Mouse (Mus musculus) embryo, embryonic 11.5 days (tissue): ENCODE measurements around the gene Ccnt1.

Experiments
- DNase-seq: peaks from one replicate; pipeline ENCODE4 v3.0.0-alpha.2; 2012; ENCODE audit warnings: low read depth, low spot score

Gene Ccnt1

DNA sequence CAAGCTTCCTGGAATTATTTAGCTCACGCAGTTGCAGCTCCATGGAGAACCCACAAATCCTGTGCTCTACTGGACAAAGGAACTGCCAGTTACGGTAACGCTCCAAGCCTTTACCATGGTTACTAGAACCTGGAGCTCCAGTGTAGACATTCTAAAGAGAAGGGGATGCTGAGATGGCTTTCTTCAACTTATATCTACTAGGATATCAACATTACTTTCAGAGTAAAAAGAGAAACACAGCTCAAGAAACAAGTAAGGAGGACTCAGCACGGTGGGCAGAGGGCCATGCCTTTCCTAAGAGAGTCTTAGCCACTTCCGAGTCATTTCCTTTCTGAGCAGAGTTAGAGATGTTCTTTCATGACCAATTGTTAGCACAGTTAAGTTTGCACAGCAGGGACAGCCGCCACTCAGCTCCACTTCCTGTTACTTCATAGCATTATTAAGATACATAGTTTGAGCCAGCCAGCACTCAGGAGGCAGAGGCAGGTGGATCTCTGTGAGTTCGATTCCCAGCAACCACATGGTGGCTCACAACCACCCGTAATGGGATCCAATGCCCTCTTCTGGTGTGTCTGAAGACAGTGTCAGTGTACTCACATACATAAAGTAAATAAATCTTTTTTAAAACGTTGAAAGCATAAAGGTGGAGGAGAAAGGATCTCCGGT is at the start of gene Ccnt1, which contains the start of gene 4930415O20Rik:
Gene Ccnt1, minus strand, starts transcription at position 51 of the 666 bp plus-strand sequence.
Gene 4930415O20Rik, plus strand, starts transcription at position 132 of the 666 bp plus-strand sequence.
- DNase-seq = no peak

DNA sequence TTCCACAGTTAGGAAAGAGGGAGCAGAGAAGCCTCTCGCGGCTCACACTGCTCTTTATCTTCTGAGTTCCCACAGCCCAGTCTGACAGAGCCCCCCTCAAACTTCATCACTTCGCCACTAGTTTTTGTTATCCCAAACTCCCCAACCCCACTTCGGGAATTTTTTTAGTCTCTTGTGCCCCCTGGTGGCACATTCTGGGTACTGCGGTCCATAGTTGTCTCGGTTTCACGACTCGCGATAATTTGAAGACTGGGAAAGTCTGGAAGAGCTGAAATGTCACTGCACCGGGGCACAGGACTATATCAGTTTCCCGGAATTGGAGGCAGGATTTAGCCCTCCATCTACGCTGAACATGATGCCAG is 46.4 kb upstream of the Ccnt1 start:
- peak; percentile 81 for DNase-seq

DNA sequence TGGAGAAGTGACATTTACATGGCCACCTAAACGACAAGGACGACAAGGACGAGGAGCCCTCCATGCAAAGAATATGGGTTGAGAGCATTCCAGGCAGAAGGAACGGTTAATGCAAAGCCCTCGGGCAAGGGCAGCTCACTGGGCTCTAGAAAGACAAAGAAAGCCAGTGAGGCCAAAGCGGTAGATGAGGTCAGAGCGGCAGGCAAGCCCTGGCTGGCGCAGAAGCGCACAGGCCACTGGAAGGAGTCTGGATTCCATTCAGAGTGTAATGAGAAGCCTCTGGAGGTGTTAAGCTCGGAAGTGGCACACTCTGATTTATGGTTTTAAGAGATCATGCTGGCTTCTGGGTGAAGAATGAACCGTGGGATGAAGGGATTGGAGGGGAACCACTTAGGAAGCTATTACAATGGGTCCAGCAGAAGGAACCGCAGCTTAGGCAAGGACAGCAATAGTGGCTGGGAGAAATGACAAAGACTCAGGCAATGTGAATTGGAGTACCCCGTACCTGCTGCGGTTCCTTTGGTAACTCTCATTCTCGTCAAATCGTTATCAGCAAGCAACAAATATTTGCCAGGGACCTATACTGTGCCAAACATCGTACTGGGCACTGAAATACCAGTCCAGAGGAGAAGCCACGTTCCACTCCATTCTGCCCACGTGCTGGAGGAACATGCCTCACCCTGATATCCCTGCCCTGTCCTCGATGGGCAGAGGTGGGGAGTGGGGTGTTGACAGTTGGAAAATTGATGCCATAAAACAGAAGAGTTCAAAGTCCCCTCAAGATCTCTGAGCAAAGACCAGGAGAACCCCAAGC is 45.8 kb upstream of the Ccnt1 start:
- no peak for DNase-seq

DNA sequence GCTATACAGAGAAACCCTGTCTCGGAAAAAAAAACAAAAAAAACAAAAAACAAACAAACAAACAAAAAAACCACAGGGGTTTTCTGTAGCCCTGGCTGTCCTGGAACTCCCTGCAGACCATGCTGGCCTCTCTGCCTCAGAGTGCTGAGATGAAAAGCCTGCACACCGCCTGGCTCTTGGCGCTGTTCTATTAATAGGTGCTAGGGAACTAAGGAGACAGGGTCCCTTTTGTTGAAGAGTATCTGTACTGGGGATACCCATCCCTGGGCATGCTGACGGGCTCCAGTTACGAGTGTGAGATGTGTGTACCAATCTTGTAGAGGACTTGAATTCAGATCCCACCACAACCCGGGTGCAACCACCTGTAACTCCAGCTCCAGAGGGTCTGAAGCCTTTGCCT is 45.0 kb upstream of the Ccnt1 start:
- DNase-seq = no peak

DNA sequence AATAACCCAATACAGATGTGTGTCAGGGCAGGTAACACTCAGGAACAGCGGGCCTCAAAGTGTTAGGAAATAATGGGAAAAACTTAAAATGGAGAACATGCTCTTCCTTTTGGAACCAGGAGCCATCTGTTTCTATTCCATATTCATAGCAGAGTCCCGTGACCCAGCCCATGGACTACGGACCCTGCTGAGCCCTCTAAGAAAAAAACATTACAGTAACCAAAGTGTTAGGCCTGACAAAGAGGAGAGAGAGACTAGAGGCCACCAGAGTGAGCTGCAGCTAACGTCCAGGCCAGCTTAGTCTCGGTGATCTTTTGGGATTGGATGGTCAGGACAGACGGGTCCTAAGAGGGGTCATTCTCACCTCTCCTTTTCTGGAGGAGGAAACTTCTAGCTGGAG is 44.2 kb upstream of the Ccnt1 start:
- DNase-seq = no peak

DNA sequence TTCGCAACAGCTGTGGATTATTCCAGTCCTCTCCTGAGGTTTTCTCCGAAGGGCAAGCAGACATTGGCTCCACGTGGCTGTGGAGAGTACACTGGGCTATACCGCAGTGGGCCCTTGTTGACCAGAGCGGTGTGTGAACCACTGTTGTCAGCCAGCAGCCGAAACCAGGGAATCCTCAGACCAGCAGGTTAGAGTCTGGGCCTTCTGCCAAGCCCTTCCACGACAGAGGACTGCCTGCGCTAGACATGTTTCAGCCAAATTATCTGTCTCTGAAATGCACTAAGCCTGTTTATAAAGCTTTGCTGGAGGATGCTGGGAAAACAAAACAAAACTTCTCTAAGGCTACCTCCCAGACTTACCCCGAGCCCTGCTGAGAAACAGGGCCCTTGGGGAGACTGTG is 43.8 kb upstream of the Ccnt1 start:
- DNase-seq = no peak

DNA sequence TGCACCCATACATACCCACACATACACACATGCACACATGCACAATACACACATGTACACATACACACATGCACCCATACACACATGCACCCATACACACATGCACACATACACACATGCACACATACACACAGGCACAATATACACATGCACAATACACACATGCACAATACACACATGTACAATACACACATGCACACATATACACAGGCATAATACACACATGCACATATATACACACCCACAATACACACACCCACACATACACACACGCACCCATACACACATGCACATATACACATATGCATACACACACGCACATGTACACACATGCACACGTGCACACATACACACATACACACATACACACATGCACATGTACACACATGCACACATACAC is 41.5 kb upstream of the Ccnt1 start:
- DNase-seq = no peak

DNA sequence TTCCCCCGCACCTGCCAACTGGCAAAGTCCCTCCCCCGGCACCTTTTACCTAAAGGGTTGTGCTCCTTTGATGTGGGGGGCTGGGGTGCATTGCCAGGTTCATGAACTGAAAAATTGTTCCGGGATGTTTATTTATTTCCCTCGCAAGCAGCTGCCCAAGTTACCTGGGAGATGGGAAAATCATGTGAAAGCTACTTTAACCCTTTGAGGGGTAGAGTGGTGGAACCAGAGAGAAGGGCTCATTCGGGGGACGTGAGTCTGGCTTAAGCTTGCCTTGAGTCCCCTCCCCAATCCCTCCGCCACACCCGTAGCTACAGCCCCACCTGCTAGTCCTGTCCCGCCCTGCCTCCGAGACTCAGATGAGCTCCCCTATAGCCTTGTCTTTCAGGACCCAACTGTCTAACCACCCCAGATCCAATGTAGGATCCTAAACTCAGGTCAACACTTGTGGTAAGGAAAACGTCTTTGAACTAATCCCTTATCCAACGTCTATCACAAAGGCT is 39.5 kb upstream of the Ccnt1 start:
- DNase-seq = no peak

DNA sequence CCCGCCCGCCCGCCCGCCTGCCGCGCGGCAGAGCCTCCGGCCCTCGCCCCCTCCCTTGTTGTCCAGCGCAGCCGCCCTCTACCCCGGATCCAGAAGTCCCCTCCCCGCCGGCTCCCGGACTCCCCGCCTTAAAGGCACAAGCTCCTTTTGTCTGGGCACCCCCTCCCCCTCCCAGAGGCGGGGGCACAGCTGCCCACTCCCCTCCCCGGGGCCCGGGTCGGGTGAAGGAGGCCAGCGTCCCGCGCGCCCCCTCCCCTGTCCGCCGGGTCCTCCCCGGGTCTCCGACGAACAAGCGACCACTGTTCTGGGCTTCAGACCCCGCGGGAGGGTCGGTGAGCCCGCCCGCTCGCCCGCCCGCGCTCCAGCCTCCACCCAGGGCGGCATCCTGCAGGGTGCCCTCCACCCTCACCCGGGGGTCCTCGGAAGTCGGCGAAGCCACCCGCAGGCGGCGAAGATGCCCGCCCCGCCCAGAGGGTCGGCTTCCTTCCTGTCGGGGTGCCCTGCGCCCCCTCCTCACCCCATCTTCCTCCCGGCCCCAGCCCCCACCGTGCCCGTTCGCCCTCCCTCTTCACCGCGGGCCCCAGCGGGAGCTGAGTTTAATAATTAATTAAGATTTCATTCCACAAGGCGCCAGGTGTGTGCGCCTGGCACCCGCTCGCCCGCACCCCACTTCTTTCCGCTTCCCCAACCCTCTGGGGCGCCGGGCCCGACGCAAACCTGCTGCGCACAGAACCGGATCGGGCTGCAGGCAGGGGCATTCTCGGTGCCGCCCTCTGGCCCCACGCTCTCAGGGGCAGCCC is 38.8 kb upstream of the Ccnt1 start, which contains the start of gene Adcy6:
Gene Adcy6, minus strand, starts transcription at position 746 of the 800 bp plus-strand sequence.
- peak; percentile 74 for DNase-seq

DNA sequence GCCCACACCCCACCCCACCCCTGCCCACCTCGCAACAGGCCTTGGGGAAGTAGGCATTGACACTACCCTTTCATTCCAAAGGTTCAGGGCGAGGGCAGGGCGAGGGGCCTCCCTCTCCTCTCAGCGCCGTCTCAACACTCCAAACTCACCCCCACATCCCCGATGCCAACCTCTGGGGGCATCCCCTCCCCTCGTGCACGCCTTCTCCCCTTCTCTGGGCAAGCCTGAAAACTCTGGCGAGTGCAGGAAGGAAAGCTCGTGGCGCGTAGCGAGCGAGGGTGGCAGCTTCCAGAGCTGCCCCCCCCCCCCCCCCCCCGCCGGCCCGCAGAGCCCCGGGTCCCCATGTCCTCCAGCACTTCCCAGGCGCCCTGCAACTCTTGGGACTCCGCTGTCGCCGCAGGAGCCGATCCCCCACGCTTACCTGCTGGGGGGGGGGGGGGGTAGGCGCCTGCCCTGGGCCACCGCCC is 38.1 kb upstream of the Ccnt1 start:
- no peak for DNase-seq

DNA sequence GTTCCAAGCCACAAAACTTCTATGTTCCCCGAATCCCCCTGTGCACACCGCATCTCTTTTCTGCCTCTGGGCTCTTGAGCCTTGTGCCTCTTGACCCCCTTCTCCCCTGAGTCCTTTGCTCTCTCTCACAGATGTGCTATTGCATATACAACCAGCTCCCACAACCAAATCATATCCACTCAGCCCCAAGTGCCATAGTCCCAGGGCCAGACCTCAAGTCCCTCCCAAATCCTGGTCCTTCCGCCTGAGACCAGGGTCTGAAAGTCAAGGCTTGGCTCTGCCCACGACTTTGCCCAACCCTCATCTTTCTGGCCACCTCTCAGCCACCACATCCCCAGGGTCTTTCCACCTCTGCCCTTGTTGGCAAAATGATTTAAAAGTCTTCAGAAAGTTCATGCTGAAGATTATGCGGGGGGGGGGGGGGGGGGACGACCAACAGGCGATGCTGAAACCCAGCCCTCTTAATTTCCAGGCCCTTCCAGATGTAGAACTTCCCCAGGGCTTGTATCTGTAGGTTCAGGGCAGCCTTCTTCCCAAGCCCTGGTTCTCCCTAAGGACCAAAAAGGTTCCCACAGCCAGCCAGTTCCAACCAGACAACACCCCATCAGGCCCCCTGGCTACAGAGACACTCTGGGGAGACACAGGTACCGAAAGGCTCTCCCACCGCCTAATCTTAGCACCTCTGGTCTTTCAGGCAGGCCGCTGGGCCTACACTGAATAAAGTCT is 37.5 kb upstream of the Ccnt1 start:
- DNase-seq = no peak

DNA sequence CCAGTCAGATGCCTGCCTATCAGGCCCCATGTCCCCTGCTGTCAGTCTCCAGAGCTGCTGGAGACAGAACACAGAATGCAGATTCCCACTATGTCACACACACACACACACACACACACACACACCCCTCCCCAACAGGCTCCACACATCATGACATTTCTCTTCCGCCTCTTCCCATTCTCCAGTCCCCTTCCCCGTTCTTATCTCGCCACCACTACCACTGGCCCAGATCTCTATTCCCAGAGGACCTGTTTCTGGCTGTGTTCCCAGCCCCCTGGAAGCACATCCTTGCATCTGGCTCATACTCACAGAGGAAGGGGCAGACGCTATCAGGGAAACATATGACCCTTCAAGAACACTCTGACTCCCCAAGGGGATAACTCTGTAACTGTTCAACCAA is 36.8 kb upstream of the Ccnt1 start:
- no peak for DNase-seq

DNA sequence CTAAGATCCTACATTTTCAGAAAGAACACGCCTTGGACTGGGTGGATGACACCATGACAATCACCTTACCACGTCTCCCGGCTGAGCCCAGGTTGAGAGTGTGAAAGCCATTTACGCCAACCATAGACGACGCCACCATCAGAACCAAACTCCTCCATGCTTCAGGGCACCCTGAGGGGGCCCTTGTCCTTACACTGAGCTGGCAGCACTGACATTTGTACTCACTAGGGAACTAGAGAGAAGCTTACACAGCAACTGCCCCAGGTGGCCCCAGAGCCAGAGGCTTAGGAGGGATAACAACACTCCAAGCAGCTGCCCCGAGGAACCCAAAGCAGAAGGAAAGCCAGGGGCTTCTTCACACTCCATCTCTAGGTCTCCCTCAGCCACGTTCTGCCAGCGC is 36.0 kb upstream of the Ccnt1 start:
- DNase-seq = no peak

DNA sequence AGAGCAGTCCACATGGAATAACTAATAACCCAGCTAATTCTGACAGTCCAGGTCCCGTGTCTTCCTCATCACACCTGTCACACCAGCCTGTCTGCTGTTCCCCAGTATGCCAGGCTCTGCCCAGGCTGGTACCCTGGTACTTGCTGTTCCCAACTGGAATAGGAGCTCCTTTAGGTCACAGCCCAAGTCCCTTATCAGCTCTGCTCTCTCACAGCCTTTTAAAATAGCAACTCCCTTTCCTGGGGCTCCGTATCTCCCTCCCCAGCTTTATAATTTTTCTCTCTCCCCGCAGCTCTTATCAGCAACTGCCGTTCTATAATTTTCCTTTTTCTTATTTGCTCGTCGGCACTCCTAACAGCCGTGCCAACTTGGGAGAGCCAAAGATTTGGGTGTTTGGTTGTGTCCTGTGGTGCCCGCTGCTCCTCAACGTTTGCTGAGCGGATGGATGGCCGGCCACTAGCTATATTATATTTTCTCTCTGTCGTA is 35.4 kb upstream of the Ccnt1 start:
- no peak for DNase-seq

DNA sequence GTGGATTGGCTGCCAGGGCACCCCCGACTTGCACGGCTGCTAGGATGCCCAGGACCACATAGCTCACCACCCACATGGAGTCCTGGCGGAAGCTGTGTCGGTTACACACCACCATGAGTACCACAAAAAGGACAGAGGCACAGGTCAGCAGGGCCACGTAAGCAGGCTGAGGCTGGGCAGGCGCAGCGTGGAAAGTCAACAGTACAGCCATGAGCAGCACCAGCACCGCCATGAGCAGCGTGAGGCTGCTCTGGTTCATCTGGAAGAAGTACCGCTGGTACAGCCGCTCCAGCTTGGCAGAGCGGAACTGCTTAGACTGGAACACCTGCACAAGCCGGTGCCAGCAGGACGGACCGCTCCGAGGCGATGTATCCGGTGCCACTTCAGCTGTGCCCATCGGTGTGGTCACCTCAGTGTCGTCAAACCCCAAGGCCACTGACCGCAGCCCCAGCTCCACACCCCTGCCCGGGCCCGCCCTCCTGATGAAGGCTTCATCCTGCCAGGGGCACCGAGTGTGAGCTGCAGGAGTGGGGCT is 33.4 kb upstream of the Ccnt1 start:
- DNase-seq = no peak

DNA sequence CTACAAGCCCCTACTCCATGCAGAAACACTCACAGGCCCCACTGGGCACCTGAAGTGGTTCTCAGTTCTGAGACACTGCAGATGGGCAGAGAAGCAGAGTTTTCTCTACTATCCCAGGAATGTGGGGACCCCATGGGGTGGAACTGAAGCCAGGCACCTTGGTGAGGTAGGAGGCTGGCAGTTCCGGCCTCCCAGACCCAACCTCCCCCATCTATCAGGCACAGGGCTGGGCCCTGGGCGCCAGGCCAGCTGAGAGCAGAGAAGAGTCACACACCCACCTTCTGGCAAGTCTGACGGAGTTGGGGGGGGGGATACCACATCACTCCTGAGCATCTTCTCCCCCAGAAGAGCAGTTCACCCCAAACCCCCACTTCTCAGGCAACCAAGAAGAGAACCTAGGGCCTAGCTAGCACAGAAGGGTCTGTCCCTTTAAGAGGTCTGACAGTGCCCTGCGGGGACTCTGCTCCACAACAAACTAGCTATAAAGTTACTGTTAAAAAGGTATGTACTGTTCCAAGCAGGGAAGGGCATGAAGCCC is 32.3 kb upstream of the Ccnt1 start:
- DNase-seq = no peak

DNA sequence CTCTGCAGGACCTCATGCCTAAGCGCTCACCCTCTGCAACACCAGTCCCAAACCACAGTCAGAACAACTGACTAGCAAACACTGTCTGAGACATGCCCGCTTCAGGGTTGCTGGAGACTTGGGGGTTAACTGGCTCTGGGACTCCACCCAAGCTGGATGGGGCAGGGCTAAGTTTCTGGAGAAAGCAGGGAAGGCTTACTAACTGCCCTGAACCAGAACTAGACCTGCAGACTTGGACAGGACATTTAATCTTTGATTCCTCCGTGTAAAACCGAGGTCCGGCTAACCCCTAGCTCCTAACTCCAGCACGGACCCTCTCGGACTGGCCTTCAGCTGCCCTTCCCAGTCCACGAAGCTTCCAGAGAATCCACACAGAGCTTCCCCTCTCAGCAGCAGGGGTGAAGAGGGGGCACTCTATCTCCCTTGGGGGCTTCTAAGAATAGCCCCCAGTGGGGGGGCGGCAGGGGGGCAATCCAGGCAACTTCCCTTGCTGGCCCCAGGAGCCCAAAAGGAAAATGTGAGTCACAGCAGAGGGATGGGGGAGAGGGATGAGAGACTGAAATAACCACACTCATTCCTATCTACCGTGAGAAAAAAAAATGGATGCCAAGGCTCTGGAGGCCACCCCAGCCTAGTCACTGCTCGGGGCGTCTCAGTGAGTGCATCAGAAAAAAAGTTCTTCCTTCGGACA is 31.6 kb upstream of the Ccnt1 start:
- no peak for DNase-seq

DNA sequence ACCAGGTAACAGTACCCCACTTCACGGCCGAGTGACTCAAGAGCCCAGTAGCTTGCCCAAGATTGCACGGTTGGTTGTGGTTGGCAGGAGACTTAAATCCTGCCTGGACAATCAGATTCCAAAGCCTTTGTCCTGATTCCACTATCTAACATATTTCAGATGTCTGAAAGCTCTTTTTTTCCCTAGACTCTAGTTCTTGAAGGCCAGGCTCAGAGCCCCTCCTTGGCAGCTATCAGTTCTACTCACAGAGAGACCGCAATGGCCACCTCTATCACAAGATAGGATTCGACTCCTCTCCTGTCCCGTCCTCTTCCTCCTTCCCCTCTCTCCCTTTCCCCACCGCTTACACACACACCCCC is 31.1 kb upstream of the Ccnt1 start:
- DNase-seq = no peak

DNA sequence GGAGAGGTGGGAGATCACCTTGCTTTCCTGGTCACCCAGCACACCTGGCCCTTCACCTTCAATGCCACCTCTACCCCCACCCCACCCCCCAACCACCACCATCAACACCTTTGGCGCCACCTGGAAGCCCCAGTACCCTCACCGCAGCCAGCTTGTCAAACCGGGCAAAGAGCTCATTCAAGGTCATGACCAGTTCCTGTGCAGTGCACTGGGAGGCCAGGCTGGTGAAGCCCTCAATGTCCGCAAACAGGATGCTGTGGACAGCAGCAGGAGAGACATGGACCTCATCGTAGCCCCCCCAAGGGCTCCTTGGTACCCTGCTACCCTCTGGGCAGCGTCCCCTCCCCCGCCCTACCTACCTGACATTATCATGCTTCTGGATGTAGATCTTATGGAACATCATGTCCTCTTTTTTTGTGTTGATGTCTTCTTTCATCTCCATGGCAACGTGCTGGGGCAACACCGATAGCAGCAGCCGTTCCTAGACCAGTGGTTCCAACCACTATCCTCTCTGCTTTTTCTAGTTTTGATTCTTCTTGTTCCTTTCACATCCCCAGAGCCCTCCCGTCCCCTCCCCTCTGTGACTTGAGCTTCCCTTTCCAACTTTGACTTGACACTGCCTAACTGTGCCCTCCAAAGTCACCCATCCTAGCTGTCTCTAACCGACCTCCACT is 29.4 kb upstream of the Ccnt1 start:
- no peak for DNase-seq

DNA sequence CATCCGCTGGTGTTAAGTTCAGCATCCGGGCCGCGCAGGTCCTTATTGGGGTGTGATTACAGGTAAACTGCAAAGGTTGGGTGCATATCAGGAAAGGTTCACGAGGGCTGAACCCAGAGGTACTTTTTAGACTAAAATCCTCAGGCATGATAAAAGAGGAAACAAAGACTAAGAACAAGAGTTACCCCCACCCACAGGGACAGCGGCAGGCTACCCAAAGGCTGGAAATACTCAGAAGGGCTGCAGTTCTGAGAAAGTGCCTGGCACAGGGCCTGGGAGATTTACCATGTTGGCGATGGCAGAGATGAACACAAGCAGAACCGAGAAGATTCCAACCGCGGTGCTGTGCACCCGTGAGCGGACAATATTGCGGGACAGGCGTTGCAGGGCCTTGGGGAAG is 25.9 kb upstream of the Ccnt1 start:
- no peak for DNase-seq
